Mouse (Mus musculus): ENCODE data around the gene Oaz3. TPM values are rescaled to one million over a fixed set of nuclear protein-coding genes. Genes with fewer than 3 reads are reported as not detected.
A peak's percentile ranks its signal among the peaks of the same experiment; 100 is the strongest.

The Oaz3 gene
- not detected for total RNA-seq (2021)
- long read RNA-seq, experiment 1 = 0 reads
- long read RNA-seq, experiment 2 = 0 reads

GRCm38 (mm10) chr3:94443597-94443964, at the start of gene Oaz3:
TSS of gene Oaz3 (minus strand) at chr3:94443915.
- DNase-seq = no peak

- DNase-seq = no peak
These were observed 43.9 kb upstream of the Oaz3 start for GRCm38 (mm10) chr3:94487581-94487980.

GRCm38 (mm10) chr3:94485922-94486321, 42.2 kb upstream of the Oaz3 start:
- DNase-seq = no peak

GRCm38 (mm10) chr3:94483790-94484439, 40.2 kb upstream of the Oaz3 start:
- no peak for DNase-seq

DNA sequence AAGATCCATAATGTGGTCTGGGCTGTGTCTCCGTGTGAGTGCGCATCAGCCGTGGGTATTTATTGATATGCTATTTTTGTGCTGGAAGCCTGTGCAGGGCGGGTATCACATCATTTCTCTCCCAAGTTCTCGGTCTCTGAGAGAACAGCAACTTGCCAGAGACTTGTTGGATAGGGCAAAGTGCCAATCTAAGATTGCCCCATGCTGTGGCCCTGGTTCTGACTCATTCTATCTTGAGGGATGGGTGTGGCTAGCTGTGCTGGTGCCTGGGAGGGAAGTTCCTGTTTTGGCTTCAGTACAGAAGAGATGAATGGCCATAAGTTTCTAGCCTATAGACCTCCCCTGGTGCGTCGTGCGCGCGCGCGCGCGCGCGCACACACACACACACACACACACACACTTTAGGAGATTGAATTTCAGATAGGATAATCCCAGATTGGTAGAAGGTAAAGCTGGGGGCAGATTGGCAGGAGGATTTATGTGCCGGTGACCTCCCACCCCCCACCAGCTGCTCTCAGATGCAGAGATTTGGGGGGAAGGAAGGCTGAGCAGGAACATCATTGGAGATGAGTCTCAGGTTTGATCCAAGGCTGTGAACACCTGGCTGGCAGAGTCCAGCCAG, 39.2 kb upstream of the Oaz3 start:
- no peak for DNase-seq

DNA sequence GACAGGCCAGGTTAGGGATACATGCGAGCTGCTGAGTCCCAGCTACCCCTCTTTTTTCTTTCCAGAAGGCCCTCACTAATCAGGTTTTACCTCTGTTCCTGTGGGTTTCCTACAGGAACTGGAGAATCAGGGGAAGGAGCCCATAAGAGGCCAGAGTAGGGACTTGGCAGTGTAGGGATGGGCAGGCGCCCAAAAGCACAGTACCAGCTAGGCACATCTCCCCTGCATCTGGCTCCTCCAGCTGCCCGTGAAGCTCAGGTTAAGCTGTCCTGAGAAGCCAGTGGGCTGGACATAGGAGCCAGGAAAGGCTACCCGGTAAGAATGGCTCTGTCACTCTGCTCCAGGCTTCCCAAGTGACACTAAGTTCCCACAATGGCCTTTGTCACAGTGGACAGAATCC, 37.7 kb upstream of the Oaz3 start:
- DNase-seq = no peak

DNA sequence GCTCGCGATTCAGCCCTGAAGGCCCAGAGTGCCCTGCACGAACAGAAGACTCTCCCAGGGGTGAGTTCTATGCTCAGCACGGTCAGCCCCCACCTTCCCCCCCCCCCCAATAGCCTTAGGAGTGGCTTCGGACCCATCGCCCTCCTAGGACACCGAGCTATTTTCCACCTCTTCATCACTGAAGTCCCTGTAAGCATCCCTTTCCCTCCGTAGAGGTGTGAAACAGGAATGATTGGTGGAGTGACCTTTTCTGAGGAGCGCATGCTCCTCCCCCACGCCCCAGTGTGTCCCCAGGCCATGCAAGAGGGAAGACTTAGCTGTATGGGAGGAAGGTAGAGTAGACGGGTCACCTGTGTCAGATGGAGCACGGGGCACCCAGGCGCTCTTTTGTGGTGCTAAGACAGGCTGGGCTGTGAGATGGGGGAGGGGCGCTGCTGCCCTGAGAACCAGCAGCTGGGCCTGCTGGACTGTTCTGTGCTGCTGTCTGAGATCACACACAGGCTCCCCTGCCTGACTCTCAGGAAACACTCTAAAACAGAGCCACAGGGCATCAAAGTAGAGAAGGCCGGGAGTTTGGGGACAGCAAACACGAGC, 36.7 kb upstream of the Oaz3 start, which contains the start of gene Riiad1:
Gene Riiad1, minus strand, starts transcription at position 51 of the 594 bp plus-strand sequence.
- DNase-seq = no peak

- no peak for DNase-seq
These were observed 35.8 kb upstream of the Oaz3 start for GRCm38 (mm10) chr3:94479564-94479963.

- no peak for DNase-seq
These were observed 35.0 kb upstream of the Oaz3 start for GRCm38 (mm10) chr3:94478591-94479169.

DNA sequence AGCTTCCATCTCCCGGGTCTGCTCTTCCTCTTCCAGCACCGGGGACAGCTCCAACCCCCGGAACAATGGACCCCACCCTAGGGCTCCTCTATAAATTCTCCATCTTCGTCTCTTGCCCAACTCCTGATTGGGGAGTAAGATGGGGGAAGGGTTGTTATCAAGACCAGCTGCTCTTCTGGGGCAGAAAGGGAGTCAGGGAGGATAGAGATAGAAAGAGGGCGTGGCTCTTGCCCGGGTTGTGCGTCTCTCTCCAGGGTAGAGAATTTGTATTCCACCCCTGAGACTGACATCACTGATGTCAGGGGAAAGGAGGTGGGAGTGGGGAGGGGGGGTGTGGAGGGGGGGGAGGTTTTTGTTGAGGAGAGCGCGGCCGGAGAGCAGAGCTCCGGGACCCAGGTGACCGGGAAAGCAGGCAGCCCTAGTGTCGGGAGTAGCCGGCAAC, 34.3 kb upstream of the Oaz3 start, which contains the start of gene Celf3:
Gene Celf3, plus strand, starts transcription at position 315 of the 442 bp plus-strand sequence.
- no peak for DNase-seq

DNA sequence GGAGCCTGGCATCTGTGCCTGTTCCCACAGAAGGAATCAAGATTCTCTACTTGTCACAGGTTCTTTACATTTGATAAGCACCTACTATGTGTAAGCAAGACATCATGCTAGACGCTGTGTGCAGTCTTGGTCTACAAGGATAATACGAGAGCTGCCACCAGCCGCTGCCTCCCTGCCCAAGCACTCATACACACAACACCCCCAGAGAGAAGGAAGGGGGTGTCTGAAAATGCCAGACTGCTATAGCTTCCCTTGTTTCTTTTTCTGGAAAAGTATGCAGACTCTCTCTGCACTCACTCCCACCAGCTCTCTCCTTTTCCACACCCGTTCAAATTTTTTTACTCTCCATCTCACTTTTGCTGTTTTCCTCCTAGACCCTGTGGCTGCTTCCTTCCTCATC, 33.7 kb upstream of the Oaz3 start:
- DNase-seq = no peak

DNA sequence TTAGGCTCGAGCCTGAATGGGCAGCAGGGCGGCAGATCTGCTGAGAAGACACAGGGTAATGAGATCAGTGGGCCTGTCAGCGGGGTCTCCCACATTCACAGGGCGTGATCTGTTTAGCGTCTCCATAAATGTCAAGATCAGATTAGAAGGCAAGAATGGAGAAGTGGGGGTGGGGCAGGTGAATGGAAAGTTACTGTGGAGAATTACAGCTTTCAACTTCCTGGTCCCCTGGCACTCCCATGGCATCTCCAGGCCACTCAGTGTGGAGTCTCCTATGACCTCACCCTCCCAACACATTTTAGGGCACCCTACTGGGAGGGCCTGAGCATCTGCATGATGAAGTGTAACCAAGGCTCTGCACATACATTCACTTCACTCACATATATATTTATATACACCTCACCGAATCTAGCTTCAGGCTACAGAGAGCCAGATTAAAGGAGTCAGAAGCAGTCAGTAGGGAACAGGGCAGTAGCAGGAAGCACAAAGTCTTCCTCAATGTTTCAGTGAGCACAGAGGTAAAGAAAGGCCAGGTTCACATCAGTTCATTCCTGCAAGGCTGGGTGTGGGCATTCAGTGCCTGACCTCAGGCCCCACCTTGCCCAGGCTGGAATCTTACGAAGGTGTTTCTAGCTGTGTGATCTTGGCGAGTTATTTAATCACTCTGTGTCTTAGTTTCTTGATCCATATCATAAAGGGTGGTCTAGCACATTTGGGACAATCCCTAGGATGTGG, 32.8 kb upstream of the Oaz3 start:
- no peak for DNase-seq

DNA sequence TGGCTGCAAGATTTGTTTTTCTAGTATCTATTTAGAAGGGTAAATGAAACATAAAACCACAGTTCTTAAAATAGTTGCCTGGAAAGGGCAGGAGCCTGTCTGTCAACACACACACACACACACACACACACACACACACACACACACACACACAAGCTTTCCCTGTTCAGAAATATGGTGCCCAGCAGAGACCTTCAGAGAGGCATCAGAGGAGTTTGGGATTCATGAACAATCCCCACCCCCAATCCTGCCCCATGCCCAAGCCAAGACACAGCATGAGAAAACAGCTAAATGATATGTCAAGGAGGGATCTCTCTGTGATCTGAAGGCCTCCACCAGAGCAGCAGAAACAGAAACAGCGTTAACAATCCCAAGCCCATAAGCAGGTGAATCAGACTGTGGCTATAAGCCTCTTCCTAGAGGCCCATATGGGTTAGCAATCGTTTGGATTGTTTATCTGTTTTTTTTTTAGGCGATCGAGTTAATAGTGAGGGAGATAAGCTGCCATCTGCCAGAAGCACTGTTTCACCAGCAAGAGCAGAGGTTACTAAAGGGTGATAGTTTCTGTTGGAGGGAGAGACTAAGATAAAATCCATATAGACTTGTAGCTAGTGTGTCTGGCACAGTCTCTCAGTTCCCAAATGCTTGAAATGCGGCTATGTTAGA, 30.0 kb upstream of the Oaz3 start:
- peak; percentile 25 for DNase-seq

DNA sequence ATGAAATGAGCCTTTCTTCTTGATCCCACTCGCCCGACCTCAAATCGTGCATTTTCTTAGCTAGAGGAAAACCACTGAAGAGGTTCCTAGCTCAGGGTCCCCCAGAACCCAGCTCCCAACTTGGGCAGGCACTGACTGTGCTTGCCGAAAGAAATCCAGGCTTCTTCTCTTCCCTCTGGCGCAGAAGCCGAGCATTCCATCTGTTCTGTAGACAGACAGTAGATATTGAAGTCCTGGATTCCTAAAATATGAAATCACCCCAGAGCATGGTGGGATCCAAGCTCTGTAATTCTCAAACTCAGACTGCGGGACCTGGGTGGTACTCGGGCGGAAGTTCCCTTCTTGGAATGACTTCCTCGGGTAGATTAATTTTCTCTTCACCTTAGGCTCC, 29.4 kb upstream of the Oaz3 start:
- DNase-seq = no peak

DNA sequence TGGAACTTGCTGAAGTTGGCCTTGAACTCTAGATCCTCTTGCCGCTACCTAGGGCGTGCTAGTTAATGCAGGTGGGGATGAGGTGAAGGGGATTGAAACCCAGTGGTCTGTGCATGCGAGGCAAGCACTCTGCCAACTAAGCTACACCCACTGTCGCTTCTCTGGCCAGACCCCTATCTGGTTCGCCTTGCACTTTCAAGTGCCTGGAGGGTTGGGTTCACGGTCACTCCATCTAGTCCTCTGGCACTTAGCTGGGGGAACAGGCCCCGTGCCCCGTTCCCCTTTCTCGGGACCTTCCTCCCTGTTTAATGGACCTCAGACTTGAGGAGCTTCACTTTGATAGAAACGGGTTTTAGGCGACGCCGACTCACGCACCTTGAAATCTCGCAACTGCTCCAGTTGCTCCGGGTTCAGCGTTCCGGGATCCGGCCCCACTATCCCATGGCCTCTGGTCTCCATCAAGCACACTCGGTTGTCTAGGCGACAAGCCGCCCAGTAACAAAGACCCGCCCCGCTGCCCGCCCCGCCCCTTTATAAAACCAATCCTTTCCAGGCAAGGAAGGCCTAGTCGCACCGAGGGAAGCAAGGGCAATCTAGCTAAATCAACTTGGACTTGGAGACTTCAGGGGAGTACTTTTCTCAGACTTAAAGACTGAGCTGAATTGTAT, 28.9 kb upstream of the Oaz3 start:
- peak; percentile 24 for DNase-seq

GRCm38 (mm10) chr3:94468931-94469330, 25.2 kb upstream of the Oaz3 start:
- no peak for DNase-seq

DNA sequence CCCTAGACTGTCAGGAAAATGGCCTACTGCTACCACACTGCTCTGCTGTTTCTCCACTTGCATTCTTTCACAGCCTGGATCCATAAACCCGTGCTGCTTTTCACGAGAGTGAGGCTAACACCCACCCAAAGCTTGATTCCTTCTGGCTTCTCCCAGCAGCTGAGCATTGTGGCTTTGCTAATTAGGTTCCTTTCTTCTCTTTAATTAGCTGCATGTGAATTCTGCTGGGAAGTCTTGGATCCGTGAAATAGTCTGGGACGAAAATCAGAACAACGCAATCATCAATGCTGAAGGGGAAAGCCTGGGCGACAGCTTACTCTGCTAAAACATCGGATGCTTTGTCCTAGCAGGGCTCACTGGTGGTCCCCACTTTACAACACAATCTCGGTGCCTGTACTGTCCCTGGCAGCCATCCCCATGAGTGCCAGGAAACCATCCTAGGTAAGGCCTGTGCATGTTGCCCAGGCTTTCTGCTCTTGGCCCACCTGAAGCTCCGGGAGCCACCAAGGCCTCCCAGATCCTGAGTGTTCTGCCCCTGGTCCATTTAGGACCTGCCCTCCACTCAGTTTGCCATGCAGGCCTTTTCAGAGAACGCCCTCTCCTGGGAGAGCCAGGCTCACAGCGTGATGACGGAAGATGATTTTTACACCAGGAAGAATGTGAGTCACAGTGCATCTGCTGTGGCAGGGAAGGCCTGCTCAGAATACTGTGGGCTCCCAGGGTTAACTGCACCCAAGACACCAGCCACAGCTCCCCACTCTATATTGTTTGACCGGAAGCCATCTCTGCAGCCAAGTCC, 22.1 kb upstream of the Oaz3 start:
- no peak for DNase-seq

GRCm38 (mm10) chr3:94463926-94464578, 20.3 kb upstream of the Oaz3 start:
- no peak for DNase-seq

DNA sequence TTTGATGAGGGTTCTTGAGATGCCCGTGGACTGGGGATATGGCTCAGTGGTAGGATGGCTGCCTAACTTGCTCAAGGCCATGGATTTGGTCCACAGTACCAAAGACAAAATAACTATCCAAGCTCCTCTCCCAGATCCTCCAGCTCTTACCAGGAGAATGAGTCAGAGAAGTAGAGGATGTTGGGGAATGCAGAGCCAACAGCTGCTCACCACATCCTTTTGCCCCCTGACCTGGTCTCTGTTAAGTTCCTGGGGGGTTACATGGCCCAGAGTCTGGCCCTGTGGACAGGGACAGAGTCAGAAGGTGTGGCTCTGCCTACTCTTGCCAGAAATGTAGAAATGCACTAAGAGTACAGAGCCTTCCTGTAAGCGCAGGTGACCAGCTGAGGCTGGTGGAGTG, 16.1 kb upstream of the Oaz3 start:
- no peak for DNase-seq

- DNase-seq = no peak
These were observed 13.3 kb upstream of the Oaz3 start for GRCm38 (mm10) chr3:94457055-94457454.
